Mouse (Mus musculus) megakaryocyte progenitor cell, adult 5-6 weeks (primary cell): ENCODE measurements around the gene D17Wsu92e. TPM values are rescaled to one million over a fixed set of nuclear protein-coding genes. Genes with fewer than 3 reads are reported as not detected.

ENCODE experiments used
- ATAC-seq: replicated peaks from 2 replicates; pipeline ENCODE4 v1.8.0; 2016; ENCODE audit warnings: mild to moderate bottlenecking, moderate TSS enrichment, inconsistent platforms; ENCODE audit not compliant: poor library complexity
- total RNA-seq, 2 experiments: library from RNA; stranded (forward) in 1 of 2; stranded (reverse) in 1 of 2; fragments of 157-497, 149-512 nt in 1 of 2; fragments of 200-1000 nt in 1 of 2; gene quantifications; 2 replicates each; pipeline versions ENCODE4 v1.2.3 to v1.2.4; 2015 to 2017

The D17Wsu92e gene
- total RNA-seq, 2 experiments from 2014 or later, result 32.4 to 46.4 TPM

DNA sequence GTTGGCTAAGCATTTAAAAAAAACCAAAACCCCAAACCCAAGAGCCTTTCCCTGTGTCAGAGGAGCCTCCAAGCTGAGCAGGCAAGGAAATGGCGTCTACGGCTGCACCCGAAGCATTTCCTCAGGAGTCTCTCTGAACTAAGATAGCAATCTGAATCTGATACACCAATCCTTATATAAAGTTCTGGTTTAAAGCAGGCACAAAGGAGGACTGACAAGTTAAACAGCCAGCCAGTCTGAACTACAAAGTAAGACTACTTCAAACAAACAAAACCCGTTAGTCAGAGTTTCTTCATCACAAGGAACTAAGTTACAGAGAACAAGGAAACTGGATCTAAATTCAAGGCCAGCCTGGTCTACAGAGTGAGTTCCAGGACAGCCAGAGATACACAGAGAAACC, 27.9 kb downstream of the D17Wsu92e start:
- no peak for ATAC-seq

DNA sequence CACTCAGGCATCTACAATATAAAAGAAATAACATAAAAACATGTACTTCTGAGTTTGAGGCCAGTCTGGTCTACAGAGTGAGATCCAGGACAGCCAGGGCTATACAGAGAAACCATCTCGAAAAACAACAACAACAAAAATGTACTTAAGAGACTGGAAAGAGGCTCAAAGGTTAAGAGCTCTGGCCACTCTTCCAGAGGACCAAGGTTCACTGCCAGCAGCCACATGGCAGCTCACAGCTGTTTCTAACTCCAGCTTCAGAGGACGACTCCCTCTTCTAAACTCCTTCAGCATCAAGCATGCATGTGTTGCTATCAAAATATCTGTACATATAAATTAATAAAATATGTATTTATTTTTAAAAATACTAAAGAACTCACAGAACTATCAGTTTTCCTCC, 28.9 kb downstream of the D17Wsu92e start:
- no peak for ATAC-seq

DNA sequence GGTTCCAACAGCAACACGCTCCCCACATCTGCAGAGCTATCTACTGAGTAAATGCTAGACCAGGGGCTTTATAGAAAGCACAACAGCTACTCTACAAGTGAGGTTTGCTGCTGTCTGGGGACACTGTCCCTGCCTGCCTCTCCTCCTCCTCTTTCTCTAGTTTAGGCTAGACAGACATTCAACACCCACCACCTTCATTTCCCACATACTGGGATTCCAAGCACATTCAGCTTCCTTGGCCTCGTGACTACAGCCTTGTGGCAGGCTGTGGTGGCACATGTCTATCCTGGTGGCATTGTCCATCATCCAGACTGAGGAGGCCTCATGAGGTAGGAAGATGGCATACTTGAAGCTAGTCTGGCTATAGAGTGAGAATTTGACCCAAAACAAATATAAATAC, 29.5 kb downstream of the D17Wsu92e start:
- no peak for ATAC-seq

DNA sequence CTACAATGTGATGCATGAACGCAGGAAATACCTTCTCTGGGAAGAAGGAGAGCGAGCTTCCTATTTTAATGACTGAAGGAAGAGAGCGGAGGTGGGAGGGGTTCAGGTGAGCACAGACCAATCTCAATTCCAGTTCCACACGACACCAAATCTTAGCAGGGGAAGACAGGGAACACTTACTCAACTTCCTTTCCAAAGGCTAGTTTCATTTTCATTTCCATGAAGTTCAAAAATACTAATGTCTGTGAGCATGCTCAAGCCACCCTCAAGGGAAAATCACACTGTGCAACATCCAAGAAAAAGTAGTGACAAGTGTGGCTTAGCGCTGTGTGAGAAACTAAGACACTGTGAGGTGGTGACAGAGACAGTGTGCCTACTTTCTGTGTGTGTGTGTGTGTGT, 30.4 kb downstream of the D17Wsu92e start:
- peak; percentile 63 for ATAC-seq

DNA sequence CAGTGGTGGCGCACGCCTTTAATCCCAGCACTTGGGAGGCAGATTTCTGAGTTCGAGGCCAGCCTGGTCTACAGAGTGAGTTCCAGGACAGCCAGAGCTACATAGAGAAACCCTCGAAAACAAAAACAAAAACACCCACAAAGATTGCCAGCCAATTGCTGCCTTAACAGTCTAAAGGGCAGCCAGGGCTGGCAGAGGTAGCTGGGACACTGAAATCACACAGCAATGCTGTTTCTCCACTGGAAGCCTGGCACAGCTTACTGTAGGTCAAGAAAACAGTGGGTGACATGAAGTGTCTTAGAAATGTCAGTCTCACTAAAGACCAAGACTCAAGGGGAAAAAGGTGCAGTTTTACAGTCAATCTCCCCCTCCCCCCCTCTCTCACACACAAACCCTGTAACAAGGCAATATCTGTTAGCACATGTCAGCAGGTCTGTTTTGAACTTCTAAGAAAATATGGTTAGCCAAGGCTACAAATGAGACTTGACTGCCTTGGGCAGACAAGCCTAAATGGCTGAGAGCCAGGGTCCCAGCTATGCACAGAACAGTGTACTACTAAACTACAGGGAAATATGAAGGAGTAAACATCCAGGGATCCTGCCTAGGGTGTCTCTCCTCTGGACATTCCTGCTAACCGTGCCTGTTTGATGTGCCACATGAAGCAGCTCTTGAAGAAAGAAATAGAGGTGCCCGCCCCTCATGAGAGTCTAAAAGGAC, 31.8 kb downstream of the D17Wsu92e start:
- ATAC-seq, result no peak

DNA sequence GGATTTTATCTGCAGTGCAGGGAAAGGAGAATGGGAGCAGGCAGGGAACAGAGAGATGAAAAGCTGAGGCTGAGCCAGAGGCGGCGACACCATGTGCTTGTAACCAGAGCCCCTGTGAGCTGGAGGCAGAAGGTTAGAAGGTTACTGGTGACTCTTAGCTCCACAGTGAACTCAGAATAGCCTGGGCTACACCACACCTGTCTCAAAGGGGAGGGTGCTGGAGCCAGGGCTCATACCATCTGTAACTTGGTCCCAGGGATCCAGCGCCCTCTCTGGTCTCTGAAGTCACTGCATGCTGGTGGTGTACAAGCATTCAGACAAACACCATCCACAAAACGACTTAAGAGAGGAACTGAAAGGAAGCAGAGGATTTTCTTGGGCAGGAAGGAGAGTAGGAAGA, 36.9 kb downstream of the D17Wsu92e start:
- no peak for ATAC-seq

DNA sequence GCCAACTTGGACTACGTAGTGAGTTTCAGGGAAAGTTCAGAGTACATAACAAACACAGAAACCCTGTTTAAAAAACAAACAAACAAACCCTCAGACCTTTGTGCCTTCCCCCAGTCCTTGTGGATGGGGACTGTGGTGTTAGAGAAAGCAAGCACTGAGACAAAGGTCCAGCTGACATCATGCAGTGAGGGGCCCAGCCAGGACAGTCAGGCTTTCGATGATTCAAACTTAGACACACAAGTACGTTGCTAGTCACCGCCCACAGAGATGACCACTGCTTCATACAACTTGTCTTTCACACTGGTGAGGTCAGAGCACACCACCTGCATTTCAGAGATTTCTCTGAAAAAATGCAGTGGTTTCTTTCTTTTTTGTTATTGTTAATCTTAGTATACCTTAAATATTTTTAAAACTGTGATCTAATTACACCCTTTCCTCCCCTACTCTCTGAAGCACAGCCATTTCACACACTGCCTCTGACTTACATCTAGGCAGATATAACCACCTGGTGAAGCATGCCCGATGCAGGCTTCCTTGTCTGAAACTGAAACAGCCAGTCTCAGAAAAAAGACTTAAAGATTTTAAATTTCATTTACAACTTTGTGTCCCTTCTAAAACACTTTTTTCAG, 39.3 kb downstream of the D17Wsu92e start:
- ATAC-seq, result no peak

DNA sequence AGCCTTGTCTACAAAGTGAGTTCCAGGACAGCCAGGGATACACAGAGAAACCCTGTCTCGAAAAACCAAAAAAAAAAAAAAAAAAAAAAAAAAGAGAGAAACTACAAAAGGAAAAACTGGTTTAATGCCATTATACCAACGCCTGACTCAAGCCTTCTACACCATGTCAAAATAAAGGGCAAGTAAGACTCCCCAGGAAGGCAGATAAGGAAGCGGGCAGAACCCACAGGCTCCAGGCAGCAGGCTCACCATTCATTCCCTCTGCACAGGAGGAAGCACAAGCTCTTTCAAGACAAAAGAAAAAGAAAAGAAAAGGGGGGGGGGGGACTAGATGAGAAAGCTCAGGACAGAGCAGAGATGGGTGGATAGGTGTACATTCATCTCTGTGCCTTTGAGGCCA, 40.7 kb downstream of the D17Wsu92e start:
- peak; percentile 59 for ATAC-seq

DNA sequence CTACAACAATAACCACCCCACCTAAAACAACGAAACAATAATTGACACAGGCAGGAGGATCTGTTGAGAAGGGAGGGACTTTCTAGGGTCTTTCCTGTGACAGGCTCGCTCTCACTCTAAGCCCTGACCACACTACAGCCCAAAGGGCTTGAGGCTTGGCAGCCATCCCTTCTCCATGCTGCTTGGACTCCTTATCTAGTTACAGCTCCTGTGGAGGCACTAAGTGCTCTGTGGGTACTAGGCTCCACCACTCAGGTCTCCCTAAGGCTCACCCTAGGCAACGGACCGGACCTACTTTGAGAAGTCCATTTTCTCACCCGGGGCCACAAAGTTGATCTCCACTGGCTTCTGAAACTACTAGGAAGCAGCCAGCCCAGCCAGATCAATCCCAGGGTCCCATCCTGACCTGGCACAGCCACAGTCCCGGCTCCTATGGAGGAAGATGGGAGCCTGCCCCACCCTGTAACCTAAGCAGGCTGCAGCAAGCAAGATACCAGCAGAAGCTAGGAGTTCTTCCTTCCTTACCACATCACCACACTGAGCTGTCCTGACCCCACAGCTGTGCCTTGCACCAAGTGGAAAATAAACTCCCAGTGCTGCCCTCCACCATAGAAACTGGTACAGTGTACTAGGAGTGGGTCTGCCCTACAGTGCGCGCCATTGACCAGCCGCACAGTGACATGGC, 41.6 kb downstream of the D17Wsu92e start:
- ATAC-seq, result peak; percentile 70

DNA sequence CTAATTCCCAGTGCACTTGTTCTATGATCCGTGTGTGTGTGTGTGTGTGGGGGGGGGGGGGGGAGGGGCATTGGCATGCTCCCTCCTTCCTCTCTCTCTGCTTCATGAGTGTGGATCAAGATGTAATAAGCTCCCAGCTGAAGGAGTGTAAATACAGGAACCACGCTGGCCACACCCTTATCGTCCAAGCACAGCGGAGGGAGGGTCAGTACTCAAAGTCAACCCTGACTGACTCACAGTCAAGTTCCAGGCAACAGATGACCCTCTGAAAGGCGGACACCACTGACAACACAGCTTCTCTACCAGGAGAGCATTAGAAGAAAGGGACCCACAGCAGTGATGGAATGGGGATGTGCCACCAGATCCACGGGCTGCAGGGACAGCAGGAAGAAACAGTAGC, 42.6 kb downstream of the D17Wsu92e start:
- peak; percentile 30; the same call in 1 of the 2 replicates for ATAC-seq

DNA sequence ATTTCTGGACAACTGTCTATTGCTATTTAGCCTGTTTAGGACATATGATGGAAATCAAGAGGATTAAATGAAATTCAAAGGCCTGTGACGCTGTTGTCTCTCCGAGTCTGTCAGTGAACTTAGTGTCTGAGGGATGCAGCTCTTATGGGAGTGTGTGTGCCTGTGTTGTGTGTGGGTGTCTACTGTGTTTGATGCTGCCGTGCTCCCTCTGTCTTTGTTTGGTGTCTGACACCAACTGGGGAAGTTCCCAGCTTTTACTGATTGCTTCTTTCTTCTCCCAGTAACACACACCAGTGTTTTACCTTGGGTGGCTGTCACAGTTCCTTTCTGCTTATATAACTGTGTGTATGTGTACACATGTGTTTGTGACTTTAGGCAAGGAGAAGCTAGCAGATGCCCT, 46.2 kb downstream of the D17Wsu92e start:
- no peak for ATAC-seq

DNA sequence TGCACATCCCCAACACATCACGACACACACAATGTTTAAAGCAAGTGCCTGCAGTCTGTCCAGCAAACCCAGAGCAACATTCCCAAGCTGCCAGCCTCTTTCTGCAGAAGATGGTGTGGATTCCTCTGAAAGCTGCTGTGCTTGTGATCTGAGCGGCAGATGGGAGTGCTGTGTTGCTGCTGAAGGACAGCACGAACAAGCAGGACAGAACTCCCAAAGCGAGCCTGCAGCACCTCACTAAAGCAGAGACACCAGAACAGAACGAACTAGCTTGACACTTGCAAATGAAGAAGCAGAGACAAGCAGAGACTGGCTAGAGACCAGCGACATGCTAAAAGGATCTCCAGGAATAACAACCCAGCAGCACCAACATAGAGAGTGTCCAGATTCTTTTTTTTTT, 48.8 kb downstream of the D17Wsu92e start:
- no peak for ATAC-seq

DNA sequence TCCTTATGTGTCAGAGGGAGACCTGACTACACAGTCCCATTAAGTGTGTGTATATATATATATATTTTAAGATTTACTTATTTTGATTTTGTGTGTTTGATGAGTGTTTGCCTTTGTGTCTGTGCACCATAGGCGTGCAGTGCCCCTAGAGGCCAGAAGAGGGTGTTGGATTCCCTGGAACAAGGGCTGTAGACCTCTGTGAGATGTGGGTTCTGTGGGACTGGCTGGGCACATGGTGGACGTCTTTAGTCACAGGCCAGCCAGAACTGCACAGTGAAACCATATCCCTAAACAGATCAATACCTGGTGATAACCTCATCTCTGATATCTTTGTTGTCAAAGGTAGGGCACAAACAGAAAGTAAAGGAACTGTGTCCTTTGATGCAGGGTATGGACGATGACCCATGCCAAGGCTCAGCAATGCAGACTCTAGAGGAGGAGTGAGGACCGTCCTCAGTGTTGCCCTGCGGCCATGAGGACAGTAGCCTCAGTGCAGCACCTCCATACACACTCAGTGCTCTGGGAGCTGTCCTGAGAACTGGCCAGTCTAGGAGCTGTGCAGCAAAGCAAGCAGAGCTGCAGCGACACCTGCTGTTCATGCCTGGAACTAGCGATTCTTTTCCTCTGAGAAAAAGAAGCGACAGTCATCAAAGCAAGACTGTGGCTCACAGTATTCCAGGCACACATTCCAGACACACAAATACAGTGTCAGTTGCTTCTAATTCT, 51.5 kb downstream of the D17Wsu92e start:
- ATAC-seq, result peak; percentile 70

DNA sequence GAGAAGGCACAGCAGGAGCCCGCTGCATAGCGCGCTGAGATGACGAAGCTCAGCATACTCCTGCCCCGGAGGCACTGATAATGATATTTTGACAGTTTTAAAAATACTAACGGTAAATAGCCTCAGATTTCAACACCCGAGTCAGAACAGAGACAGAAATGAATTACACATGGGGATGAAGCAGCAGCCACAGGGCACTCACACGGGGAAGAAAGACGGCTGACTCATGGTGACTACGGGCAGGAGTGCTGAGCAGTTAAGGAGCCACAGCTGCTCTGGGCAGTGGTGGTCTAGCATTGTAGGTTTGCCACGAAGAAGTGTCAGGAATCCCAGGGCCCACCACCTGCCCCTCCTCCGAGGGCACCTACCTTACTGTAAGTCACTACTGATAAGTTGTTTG, 52.9 kb downstream of the D17Wsu92e start:
- ATAC-seq, result peak; percentile 47

DNA sequence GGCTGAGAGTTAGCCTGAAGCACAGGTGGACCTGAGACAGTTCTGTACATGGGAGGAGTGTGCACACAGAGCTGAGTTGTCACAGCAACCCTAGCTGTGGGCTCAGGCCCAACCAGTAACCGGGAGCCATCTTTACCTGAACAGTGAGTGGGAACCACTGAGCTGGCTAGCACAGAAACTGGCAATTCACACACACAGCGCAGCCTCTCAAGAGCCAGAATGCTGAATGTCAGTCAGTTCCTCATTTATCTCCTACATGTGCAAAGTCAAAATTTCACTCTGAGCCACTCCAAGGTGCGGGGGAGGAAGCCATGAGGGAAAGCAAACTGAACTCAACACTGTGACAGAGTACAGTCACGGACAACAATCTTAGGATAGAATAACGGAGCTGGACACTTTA, 53.3 kb downstream of the D17Wsu92e start:
- ATAC-seq, result peak; percentile 24

DNA sequence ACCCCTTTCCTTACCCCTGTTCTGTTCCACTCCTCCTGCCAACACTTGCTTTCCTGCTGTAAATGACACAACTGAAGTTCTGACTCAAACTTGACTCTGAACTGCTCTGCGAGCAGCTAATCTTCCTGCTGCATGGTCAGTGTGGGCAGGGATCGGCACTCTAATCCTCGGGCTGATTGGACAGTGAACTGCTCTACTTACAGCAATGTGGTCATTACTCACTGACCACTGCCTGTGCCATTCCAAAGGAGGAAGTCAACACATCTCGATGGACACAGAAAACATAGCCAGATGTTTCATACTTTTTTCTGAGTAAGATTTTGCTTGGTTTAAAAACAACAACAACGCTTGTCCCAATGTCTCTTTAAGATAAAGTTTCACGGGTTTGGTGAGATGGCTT, 55.4 kb downstream of the D17Wsu92e start:
- ATAC-seq, result no peak

DNA sequence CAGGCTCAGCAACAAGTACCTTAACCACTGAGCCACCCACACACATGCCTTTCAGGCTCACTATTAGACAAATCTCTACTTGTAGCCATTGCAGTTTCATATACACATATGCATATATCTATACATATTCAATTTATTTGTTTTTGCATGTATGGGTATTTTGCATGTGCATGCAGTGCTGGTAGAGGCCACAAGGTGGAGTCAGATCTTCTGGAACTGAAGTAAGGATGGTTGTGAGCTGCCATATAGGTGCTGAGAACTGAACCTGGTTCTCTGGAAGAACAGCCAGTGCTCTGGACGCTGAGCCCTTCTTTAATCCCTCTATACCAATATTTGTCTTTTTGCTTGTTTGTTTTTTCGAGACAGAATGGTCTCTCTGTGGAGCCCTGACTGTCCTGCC, 56.0 kb downstream of the D17Wsu92e start:
- ATAC-seq, result no peak

DNA sequence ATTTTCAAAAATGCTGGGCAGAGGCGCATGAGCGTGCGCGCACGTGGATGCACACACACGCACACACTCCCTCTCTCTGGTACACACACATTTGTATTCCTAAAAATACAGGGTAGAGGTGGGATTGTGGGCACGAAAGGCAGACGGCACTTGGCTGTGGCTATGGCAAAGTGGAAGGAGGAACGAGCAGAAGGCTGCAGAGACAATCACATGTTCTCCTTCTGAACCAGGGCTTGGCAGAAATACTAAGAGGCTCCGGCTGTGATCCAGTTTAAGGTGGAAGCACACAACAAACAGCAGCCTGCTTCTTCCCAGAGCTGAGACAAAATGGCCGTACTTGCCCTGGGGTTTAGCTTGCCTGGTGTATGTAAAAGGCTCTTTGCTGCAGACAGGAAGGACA, 57.6 kb downstream of the D17Wsu92e start:
- no peak for ATAC-seq

DNA sequence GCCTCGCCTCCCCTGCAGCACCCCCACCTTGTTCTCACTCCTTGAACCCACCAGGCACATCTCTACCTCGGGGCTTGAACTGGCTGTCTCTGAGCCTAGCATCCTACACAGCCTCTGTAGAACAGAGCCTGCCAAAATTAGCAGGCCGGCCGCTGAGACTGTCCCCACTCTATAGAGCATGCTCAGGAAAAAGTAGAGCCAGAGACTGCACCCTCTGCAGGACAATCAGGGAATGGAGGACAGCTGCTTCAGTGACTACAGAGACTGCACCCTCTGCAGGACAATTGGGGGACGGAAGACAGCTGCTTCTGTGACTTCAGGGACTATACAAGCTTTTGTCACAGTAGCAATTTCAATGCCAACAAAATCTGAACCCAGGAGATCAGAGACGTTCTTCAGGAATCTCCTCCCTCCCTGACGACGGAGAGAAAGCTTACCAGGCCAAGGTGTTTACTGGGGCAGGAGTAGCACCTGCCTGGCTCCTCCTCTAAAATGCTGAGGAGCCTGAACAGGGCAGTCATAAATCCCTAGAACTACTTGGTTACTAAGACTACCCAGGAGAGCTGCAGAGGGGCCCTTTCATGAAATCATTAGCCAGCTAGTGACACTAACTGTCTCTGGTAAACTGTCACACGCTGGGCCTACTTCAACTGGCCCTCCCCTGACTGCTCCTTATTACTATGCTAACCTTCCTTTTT, 58.7 kb downstream of the D17Wsu92e start:
- peak; percentile 98 for ATAC-seq

DNA sequence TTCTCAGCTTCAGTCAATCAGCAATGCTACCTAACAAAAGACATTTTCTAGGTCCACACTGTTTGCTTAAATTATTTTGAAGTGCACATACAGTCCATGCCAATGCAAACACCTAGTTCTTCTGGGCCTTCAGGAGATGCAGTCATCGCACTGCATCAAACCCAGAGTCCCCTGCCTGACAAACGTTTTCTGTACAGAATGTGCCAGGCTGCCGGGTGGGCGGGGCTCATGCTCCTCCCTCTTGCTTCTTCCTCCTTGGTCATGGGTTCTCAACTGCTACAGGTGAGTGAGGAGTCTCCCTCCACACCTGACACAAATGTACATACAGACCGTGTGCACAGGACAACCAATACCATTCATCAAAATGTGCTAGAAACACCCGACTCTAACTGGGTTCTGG, 60.3 kb downstream of the D17Wsu92e start:
- ATAC-seq, result no peak
